Mouse (Mus musculus) midbrain, embryonic 10.5 days (tissue): ENCODE measurements around the gene Yif1b. TPM values are rescaled to one million over a fixed set of nuclear protein-coding genes. Genes with fewer than 3 reads are reported as not detected.

Experiments
- polyA plus RNA-seq: library from polyadenylated mRNA; unstranded; fragments of >200 nt; fragmentation: Nextera tagmentation; extraction: Ambion mirVana; gene quantifications from 2 replicates; pipeline ENCODE4 v1.2.1, GENCODE M21; 2016

The Yif1b gene
- polyA plus RNA-seq, 1 experiment from 2014 or later = 111 TPM

Other genes with a start within 250 kb of the Yif1b start
- gene Ryr1, start 113.2 kb upstream of the Yif1b start, polyA plus RNA-seq = 0.49 and 0.96 TPM in 2 replicates
- 0.33 and 0.76 TPM in 2 replicates for gene Rasgrp4, start 103.5 kb upstream of the Yif1b start, polyA plus RNA-seq
- gene Fam98c, start 82.1 kb upstream of the Yif1b start, polyA plus RNA-seq = 13.7 and 14.8 TPM in 2 replicates
- 1.2 and 1.3 TPM in 2 replicates for gene Ggn, start 68.1 kb upstream of the Yif1b start, polyA plus RNA-seq
- gene Spred3, start 67.9 kb upstream of the Yif1b start, polyA plus RNA-seq = 4.1 and 5.2 TPM in 2 replicates
- gene Psmd8, start 57.6 kb upstream of the Yif1b start, polyA plus RNA-seq = 295 and 312 TPM in 2 replicates
- gene Catsperg1, start 24.3 kb upstream of the Yif1b start, polyA plus RNA-seq = 0.43 and 0.52 TPM in 2 replicates
- 0.65 and 0.85 TPM in 2 replicates for gene Kcnk6, start 5.8 kb upstream of the Yif1b start, polyA plus RNA-seq
- 4.2 and 4.7 TPM in 2 replicates for gene 2200002D01Rik, start 10.1 kb downstream of the Yif1b start, polyA plus RNA-seq
- 20.5 and 20.8 TPM in 2 replicates for gene Spint2, start 43.6 kb downstream of the Yif1b start, polyA plus RNA-seq
- 21.9 and 22.2 TPM in 2 replicates for gene Ppp1r14a, start 51.0 kb downstream of the Yif1b start, polyA plus RNA-seq
- gene Dpf1, start 65.6 kb downstream of the Yif1b start, polyA plus RNA-seq = 38.8 and 55.4 TPM in 2 replicates